Mouse (Mus musculus) intestine, embryonic 15.5 days (tissue): ENCODE measurements around the gene Elf3. TPM values are rescaled to one million over a fixed set of nuclear protein-coding genes. Genes with fewer than 3 reads are reported as not detected.

Experiments used
- ATAC-seq: fragments of 200-750 bp; cut with Nextera tagmentation; 2 replicates; pipeline ENCODE4 v1.8.0; 2017; ENCODE audit warnings: moderate TSS enrichment, moderate library complexity
- H3K27ac ChIP-seq: fragments of 300-500 bp; sonication (generic); 2 replicates; pipeline ENCODE4 v1.5.1; 2015; ENCODE audit warnings: mild to moderate bottlenecking, inconsistent platforms
- H3K27me3 ChIP-seq: fragments of 300-500 bp; sonication (generic); replicated peaks from 2 replicates; pipeline ENCODE4 v1.6.1; 2015; ENCODE audit warnings: inconsistent platforms
- H3K36me3 ChIP-seq: fragments of 300-500 bp; sonication (generic); 2 replicates; pipeline ENCODE4 v1.6.1; 2015; ENCODE audit warnings: inconsistent platforms
- H3K4me1 ChIP-seq: fragments of 300-500 bp; sonication (generic); replicated peaks from 2 replicates; pipeline ENCODE4 v1.6.1; 2015; ENCODE audit warnings: inconsistent platforms
- H3K4me2 ChIP-seq: fragments of 300-500 bp; sonication (generic); replicated peaks from 2 replicates; pipeline ENCODE4 v1.6.1; 2015; ENCODE audit warnings: mild to moderate bottlenecking, inconsistent platforms
- H3K4me3 ChIP-seq: fragments of 300-500 bp; sonication (generic); replicated peaks from 2 replicates; pipeline ENCODE4 v1.5.1; 2015; ENCODE audit warnings: inconsistent platforms
- H3K9ac ChIP-seq: fragments of 300-500 bp; sonication (generic); 2 replicates; pipeline ENCODE4 v1.6.1; 2015; ENCODE audit warnings: inconsistent platforms
- H3K9me3 ChIP-seq: fragments of 300-500 bp; sonication (generic); 2 replicates; pipeline ENCODE4 v1.6.1; 2016; ENCODE audit warnings: inconsistent platforms
- WGBS: fragments of 180-500 bp; shearing (Covaris S2); methylation state at CpG from one replicate; pipeline ENCODE4 v1.1.7; 2015; 5-methylcytosine and 5-hydroxymethylcytosine counted together
- polyA plus RNA-seq: library from polyadenylated mRNA; unstranded; fragments of >200 nt; fragmentation: Nextera tagmentation; extraction: Ambion mirVana; gene quantifications from 2 replicates; pipeline ENCODE4 v1.2.1, GENCODE M21; 2015

The Elf3 gene
- 209 and 213 TPM in 2 replicates for polyA plus RNA-seq

DNA sequence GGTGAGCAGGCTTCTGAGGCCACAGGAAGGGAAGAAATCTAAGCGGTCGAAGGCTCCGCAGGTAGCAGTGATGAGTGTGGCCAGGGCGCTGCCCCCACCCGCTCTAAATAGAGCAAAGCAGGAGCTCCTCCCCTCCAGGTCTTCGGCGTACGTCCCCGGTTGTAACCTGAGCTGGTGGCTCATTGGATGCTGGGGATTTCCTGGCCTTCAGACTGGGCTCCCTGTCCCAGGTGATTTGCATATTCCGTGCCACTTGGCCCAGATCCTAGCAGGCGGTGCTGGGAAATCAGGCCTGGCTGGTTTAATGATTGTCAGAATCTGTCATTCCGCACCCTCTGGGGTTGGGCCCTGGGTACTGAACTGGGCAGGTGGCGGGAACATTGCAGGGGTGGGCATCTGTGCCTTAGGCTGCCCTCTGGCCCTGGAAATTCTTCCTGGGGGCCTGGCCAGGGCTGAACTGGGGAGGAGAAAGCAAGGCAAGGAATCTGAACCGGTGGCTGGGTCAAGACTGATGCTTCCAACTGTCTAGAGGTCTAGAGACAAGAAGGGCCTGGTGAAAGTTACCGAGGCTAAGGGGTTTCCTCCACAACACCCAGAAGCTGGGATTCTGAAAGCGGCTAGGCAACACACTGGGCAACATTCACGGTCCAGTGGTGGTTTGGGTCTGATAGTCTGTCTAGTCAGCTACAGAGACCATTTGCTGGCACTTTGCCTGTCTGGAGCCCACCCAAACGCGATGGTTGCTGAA lies at the start of gene Elf3:
Elf3 (minus strand) TSS at position 189 of the 748 bp plus-strand sequence.
- H3K9ac ChIP-seq = peak within 1 kb of the TSS; percentile 58
- H3K36me3 ChIP-seq = peaks cover 13% of the 10 kb centered on the region
- H3K4me3 ChIP-seq = peak within 1 kb of the TSS; percentile 40
- H3K27ac ChIP-seq = peak within 1 kb of the TSS; percentile 95
- peak; percentile 91 for ATAC-seq
- no peaks in the 10 kb centered on the region for H3K27me3 ChIP-seq
- H3K4me1 ChIP-seq = 0 out of 2 replicates have a peak, but pooled peaks cover 6% of the 10 kb centered on the region
- H3K9me3 ChIP-seq = no peaks in the 10 kb centered on the region
- peak within 1 kb of the TSS; percentile 74 for H3K4me2 ChIP-seq
- 9% methylated on average over 19 of the region's 19 CpGs for WGBS

- ATAC-seq = no peak
These were observed 32.5 kb upstream of the Elf3 start for GRCm38 (mm10) chr1:135290908-135291307.

DNA sequence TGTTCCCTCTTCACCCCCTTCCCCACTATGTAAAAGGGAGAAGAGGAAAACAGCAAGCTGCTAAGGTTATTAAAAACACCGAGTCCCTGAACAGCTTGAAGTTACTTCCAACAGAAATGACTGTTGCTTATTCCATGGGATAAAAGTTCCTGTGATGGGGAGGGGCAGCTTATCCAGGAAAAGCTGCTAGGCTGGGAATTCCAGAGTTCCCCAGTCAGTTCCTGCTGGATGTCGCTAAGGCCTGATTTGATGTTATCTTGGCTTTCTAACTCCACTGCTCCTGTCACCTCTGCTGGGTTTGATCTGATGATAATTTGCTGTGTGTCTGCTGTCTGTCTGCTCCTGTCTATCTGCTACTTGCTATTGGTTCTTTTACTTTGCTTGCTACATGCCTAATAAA lies 27.9 kb upstream of the Elf3 start:
- WGBS = 69% methylated on average over 2 of the region's 2 CpGs

More at GRCm38 (mm10) chr1:135290908-135291307, 32.5 kb upstream of the Elf3 start:
- Histone ChIP-seq H3K36me3 (peaks cover 8% of the 10 kb centered on the region), H3K27me3 (no peaks in the 10 kb centered on the region), H3K9ac (no peak overlapping the region), H3K4me1 (no peaks in the 10 kb centered on the region), H3K27ac (no peak overlapping the region), H3K9me3 (no peaks in the 10 kb centered on the region), H3K4me3 (no peak overlapping the region), H3K4me2 (no peak overlapping the region)
- WGBS = 74% methylated on average over 5 of the region's 5 CpGs

DNA sequence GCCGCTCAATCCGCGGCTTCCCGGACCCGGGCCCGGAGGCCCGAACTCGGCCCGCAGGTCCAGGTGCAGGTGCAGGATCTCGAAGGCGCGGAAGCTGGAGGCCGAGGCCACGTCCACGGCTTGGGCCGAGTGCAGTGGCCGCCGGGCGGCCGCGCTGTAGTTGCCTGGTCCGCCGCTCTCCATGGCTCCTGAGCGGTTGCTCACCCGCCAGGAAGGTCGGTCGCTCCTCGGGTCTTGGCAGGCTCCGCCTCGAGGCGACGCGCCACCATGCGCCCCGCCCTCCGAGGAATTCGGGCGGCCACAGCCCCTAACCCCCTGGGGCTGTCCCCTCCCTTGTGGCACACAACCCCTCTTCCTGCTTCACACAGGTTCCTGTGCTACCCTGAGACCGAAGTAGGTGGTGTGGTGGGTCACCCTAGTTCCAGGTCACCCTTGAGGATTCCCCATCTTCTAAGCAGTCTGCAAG lies 25.5 kb upstream of the Elf3 start, which contains the start of gene Rnpep:
Rnpep (minus strand) TSS at position 259 of the 466 bp plus-strand sequence.
- no peaks in the 10 kb centered on the region for H3K27me3 ChIP-seq
- H3K9ac ChIP-seq = peak within 1 kb of the TSS; percentile 77
- 0 out of 2 replicates have a peak, but pooled peaks cover 2% of the 10 kb centered on the region for H3K4me1 ChIP-seq
- H3K36me3 ChIP-seq = no peaks in the 10 kb centered on the region
- WGBS = under 1% methylated on average over 39 of the region's 39 CpGs
- peak within 1 kb of the TSS; percentile 88 for H3K27ac ChIP-seq
- peak within 1 kb of the TSS; percentile 79 for H3K4me2 ChIP-seq
- no peaks in the 10 kb centered on the region for H3K9me3 ChIP-seq
- ATAC-seq = peak; percentile 86
- H3K4me3 ChIP-seq = peak within 1 kb of the TSS; percentile 74

More for the DNA sequence above, 27.9 kb upstream of the Elf3 start:
- Histone ChIP-seq H3K9me3 (no peaks in the 10 kb centered on the region), H3K4me3 (no peak overlapping the region), H3K27me3 (no peaks in the 10 kb centered on the region), H3K27ac (no peak overlapping the region), H3K9ac (no peak overlapping the region), H3K36me3 (no peaks in the 10 kb centered on the region), H3K4me1 (0 out of 2 replicates have a peak, but pooled peaks cover 2% of the 10 kb centered on the region), H3K4me2 (no peak overlapping the region)
- ATAC-seq = no peak

DNA sequence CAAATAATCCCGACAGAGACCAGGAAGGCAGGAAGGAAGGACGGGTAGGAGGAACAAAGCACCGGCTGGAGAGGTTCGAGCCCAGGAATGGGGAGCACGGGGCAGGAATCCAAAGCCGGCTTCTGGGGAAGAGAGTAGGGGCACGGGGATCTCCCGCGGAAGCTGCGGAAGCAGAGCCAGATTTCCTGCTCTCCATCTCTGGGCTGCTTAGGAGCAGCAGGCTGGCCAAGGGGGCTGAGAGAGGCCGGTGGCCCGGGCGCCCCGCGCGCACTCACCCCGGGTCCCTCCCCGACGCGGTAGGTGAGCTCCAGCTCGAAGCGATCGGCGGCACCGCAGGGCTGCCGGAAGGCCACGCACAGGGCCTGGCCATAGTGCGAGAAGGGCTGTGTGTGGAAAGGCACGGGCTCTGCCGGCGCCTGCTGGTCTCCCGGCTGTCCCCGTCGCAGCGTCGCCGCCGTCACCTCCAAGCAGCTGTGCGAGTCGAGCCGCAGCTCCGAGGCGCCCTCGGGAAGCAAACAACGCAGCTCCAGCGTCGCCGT lies 25.0 kb upstream of the Elf3 start:
- Histone ChIP-seq H3K27ac (peak overlapping the region; percentile 88), H3K4me1 (0 out of 2 replicates have a peak, but pooled peaks cover 2% of the 10 kb centered on the region), H3K4me2 (peak overlapping the region; percentile 79), H3K9ac (peak overlapping the region; percentile 77), H3K9me3 (no peaks in the 10 kb centered on the region), H3K36me3 (0 out of 2 replicates have a peak, but pooled peaks cover 5% of the 10 kb centered on the region), H3K4me3 (peak overlapping the region; percentile 74), H3K27me3 (no peaks in the 10 kb centered on the region)
- ATAC-seq = peak; percentile 69
- under 1% methylated on average over 48 of the region's 48 CpGs for WGBS

DNA sequence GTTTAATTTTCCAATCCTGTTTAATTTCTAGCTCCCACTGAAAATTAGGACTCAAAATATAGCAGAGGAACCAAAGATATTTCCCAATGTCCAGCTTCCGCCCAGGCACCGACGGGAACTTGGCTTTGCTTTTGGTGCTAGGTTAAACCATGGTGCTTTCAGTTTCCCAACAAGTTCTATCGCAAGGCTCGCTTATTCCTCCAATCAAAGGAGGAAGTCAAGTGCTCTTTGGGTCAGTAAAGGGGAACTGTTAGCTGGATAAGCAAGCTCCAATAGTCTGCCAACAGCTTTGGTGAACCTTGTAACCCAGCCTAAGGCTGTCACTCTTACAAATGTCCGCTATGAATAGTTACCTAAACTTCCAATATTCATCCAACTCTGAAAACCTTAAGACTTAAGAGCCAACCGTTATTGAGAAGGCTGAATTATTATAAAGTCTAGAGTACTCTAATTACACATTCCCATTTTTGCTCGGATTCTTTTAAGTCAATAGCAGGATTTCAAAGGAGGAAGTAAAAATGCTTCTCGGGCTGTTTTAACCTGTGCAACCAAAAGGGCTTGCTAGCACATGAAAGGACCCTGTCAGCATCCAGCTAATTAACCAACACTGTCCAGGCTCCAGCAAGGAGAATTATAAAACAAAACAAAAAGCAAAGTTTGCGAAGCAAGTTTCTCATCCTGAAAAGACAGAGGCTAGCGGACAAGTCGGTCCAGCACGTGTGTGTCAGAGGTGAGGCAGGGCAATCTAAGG lies 24.3 kb upstream of the Elf3 start:
- peak overlapping the region; percentile 77 for H3K9ac ChIP-seq
- H3K27ac ChIP-seq = peak overlapping the region; percentile 88
- ATAC-seq = peak; percentile 70
- peak overlapping the region; percentile 79 for H3K4me2 ChIP-seq
- H3K4me3 ChIP-seq = peak overlapping the region; percentile 74
- H3K36me3 ChIP-seq = peaks cover 7% of the 10 kb centered on the region; the same call in 1 of the 2 replicates
- H3K4me1 ChIP-seq = 0 out of 2 replicates have a peak, but pooled peaks cover 2% of the 10 kb centered on the region
- WGBS = 24% methylated on average over 13 of the region's 13 CpGs
- no peaks in the 10 kb centered on the region for H3K27me3 ChIP-seq
- no peaks in the 10 kb centered on the region for H3K9me3 ChIP-seq

GRCm38 (mm10) chr1:135281841-135282240 lies 23.5 kb upstream of the Elf3 start:
- no peak overlapping the region for H3K27ac ChIP-seq
- peak overlapping the region; percentile 79 for H3K4me2 ChIP-seq

GRCm38 (mm10) chr1:135280646-135281045 lies 22.3 kb upstream of the Elf3 start:
- Histone ChIP-seq H3K4me1 (0 out of 2 replicates have a peak, but pooled peaks cover 2% of the 10 kb centered on the region), H3K9me3 (no peaks in the 10 kb centered on the region), H3K4me2 (no peak overlapping the region), H3K27me3 (no peaks in the 10 kb centered on the region), H3K36me3 (peaks cover 10% of the 10 kb centered on the region; the same call in 1 of the 2 replicates), H3K9ac (no peak overlapping the region), H3K27ac (no peak overlapping the region), H3K4me3 (no peak overlapping the region)
- ATAC-seq = no peak
- WGBS = 77% methylated on average over 9 of the region's 9 CpGs

More at GRCm38 (mm10) chr1:135281841-135282240, 23.5 kb upstream of the Elf3 start:
- H3K36me3 ChIP-seq = peaks cover 7% of the 10 kb centered on the region; the same call in 1 of the 2 replicates
- no peaks in the 10 kb centered on the region for H3K27me3 ChIP-seq
- H3K9ac ChIP-seq = no peak overlapping the region
- WGBS = 95% methylated on average over 17 of the region's 17 CpGs
- no peak overlapping the region for H3K4me3 ChIP-seq
- H3K4me1 ChIP-seq = 0 out of 2 replicates have a peak, but pooled peaks cover 2% of the 10 kb centered on the region
- no peaks in the 10 kb centered on the region for H3K9me3 ChIP-seq
- no peak for ATAC-seq

DNA sequence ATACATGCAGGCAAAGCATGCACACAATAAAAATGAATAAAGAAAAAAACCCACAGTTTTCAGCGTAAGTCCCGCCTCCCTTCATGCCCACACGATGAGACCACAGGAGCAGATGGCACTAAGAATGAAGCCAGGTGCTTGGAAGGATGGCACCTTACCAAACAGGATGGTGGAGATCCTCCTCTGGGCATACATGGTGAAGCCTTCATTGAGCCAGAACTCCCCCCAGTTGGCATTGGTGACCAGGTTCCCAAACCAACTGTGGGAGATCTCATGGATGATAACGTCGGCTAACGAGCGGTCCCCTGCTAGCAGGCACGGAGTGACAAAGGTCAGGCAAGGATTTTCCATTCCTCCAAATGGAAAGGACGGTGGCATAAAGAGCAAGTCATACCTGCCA lies 13.0 kb upstream of the Elf3 start:
- Histone ChIP-seq H3K4me1 (peaks cover 3% of the 10 kb centered on the region; the same call in 1 of the 2 replicates), H3K36me3 (peaks cover 19% of the 10 kb centered on the region), H3K4me3 (no peak overlapping the region), H3K9me3 (no peaks in the 10 kb centered on the region), H3K27ac (no peak overlapping the region), H3K9ac (no peak overlapping the region), H3K4me2 (no peak overlapping the region), H3K27me3 (no peaks in the 10 kb centered on the region)
- WGBS = 90% methylated on average over 9 of the region's 9 CpGs
- ATAC-seq = no peak

DNA sequence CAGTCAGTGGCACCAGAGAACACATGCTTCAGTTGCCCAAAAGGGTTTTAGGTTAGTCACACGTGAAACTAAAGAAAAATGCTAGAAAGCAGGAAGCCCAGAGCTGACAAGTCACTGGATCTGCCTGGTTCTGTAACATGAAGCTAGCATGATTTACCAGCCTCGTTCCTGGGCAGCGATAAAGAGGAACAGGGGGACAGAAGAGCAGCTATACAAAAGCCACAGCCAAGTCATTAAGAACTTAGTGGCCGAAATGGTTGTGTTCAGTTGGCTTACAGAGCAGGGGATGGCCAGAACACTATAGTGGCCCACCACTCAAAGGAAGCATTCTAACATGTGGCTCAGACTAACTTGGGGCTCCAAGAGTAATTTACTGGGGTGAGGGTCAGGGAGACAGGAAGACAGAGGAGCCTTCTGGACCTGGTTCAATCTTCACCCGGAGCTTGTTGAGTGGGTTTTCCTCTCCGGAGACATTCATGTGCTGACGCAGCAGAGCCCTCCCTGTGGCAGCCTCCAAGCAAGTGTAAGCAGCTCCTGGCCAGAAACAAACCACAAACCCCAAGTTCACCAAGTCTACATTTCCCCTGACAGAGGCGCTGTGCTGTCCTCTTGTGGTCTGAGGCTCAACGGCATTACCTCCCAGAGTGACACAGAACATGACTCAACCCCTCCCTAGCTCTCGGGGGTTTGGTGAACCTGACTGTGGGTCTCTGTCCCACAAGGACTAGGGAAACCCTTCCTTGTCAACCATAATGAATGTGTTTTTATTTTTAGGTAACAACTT lies 9.5 kb upstream of the Elf3 start:
- Histone ChIP-seq H3K4me3 (no peak overlapping the region), H3K9ac (no peak overlapping the region), H3K9me3 (no peaks in the 10 kb centered on the region), H3K4me1 (peaks cover 6% of the 10 kb centered on the region; the same call in 1 of the 2 replicates), H3K36me3 (peaks cover 42% of the 10 kb centered on the region), H3K27me3 (no peaks in the 10 kb centered on the region), H3K27ac (no peak overlapping the region), H3K4me2 (no peak overlapping the region)
- WGBS = 82% methylated on average over 10 of the region's 10 CpGs
- no peak for ATAC-seq

- peaks cover 6% of the 10 kb centered on the region; the same call in 1 of the 2 replicates for H3K4me1 ChIP-seq
- H3K36me3 ChIP-seq = peaks cover 42% of the 10 kb centered on the region
- ATAC-seq = peak; percentile 92
- no peaks in the 10 kb centered on the region for H3K9me3 ChIP-seq
- no peaks in the 10 kb centered on the region for H3K27me3 ChIP-seq
- no peak overlapping the region for H3K9ac ChIP-seq
- H3K4me3 ChIP-seq = no peak overlapping the region
- H3K27ac ChIP-seq = peak overlapping the region; percentile 81
- no peak overlapping the region for H3K4me2 ChIP-seq
- WGBS = 52% methylated on average over 5 of the region's 5 CpGs
These were observed 7.5 kb upstream of the Elf3 start for GRCm38 (mm10) chr1:135265834-135266233.
